Mouse (Mus musculus): Measurements from ENCODE around the gene Dlg2. TPM values are rescaled to one million over a fixed set of nuclear protein-coding genes. Genes with fewer than 3 reads are reported as not detected.

Dlg2 gene
- polyA plus RNA-seq, 1 experiment: 0.85 TPM

GRCm38 (mm10) chr7:90651128-90651527 lies 174.7 kb downstream of the Dlg2 start:
- Histone ChIP-seq H3K4me1 (ENCODE audit: control insufficient read depth, insufficient read depth, low read length) (no peaks in the 10 kb centered on the region), H3K4me3 (ENCODE audit: low read depth, low read length) (no peak overlapping the region), H3K27me3 (ENCODE audit: control insufficient read depth, insufficient read depth, low read length, poor library complexity, severe bottlenecking) (no peaks in the 10 kb centered on the region), H3K9me3 (replicated peaks; ENCODE audit: control insufficient read depth, insufficient read depth, low read length, poor library complexity, severe bottlenecking) (no peaks in the 10 kb centered on the region), H3K36me3 (ENCODE audit: control insufficient read depth, insufficient read depth, low read length, poor library complexity, severe bottlenecking) (no peaks in the 10 kb centered on the region), H3K9ac (ENCODE audit: low read depth, poor library complexity, severe bottlenecking) (no peak overlapping the region), H3K27ac (ENCODE audit: insufficient read depth, low read length) (no peak overlapping the region)
- TF ChIP-seq EP300 (IDR thresholded peaks at IDR 0.05; ENCODE audit: insufficient read depth, low read depth, low read length) (no peak), CTCF (IDR thresholded peaks at IDR 0.05; ENCODE audit: low read depth, low read length) (no peak), POLR2A (IDR thresholded peaks at IDR 0.05; ENCODE audit: insufficient read depth, low read length) (no peak)

GRCm38 (mm10) chr7:90651611-90652010 lies 175.1 kb downstream of the Dlg2 start:
- no peaks in the 10 kb centered on the region for H3K27me3 ChIP-seq (ENCODE audit: control insufficient read depth, insufficient read depth, low read length, poor library complexity, severe bottlenecking)
- no peak overlapping the region for H3K27ac ChIP-seq (ENCODE audit: insufficient read depth, low read length)
- no peak for TF ChIP-seq EP300 (IDR thresholded peaks at IDR 0.05; ENCODE audit: insufficient read depth, low read depth, low read length)
- TF ChIP-seq POLR2A (IDR thresholded peaks at IDR 0.05; ENCODE audit: insufficient read depth, low read length): no peak
- TF ChIP-seq CTCF (IDR thresholded peaks at IDR 0.05; ENCODE audit: low read depth, low read length): no peak

GRCm38 (mm10) chr7:90658593-90658992 lies 182.1 kb downstream of the Dlg2 start:
- Histone ChIP-seq H3K4me1 (ENCODE audit: control insufficient read depth, insufficient read depth, low read length) (no peaks in the 10 kb centered on the region), H3K27me3 (ENCODE audit: control insufficient read depth, insufficient read depth, low read length, poor library complexity, severe bottlenecking) (no peaks in the 10 kb centered on the region), H3K36me3 (ENCODE audit: control insufficient read depth, insufficient read depth, low read length, poor library complexity, severe bottlenecking) (no peaks in the 10 kb centered on the region), H3K27ac (ENCODE audit: insufficient read depth, low read length) (no peak overlapping the region), H3K4me3 (ENCODE audit: low read depth, low read length) (no peak overlapping the region), H3K9ac (ENCODE audit: low read depth, poor library complexity, severe bottlenecking) (no peak overlapping the region), H3K9me3 (replicated peaks; ENCODE audit: control insufficient read depth, insufficient read depth, low read length, poor library complexity, severe bottlenecking) (no peaks in the 10 kb centered on the region)
- no peak for TF ChIP-seq POLR2A (IDR thresholded peaks at IDR 0.05; ENCODE audit: insufficient read depth, low read length)
- no peak for TF ChIP-seq CTCF (IDR thresholded peaks at IDR 0.05; ENCODE audit: low read depth, low read length)
- TF ChIP-seq EP300 (IDR thresholded peaks at IDR 0.05; ENCODE audit: insufficient read depth, low read depth, low read length): no peak

More at GRCm38 (mm10) chr7:90651611-90652010, 175.1 kb downstream of the Dlg2 start:
- Histone ChIP-seq H3K9me3 (replicated peaks; ENCODE audit: control insufficient read depth, insufficient read depth, low read length, poor library complexity, severe bottlenecking) (no peaks in the 10 kb centered on the region), H3K4me3 (ENCODE audit: low read depth, low read length) (no peak overlapping the region), H3K4me1 (ENCODE audit: control insufficient read depth, insufficient read depth, low read length) (no peaks in the 10 kb centered on the region), H3K9ac (ENCODE audit: low read depth, poor library complexity, severe bottlenecking) (no peak overlapping the region), H3K36me3 (ENCODE audit: control insufficient read depth, insufficient read depth, low read length, poor library complexity, severe bottlenecking) (no peaks in the 10 kb centered on the region)

GRCm38 (mm10) chr7:90694050-90694449 lies 217.6 kb downstream of the Dlg2 start:
- H3K4me1 ChIP-seq (ENCODE audit: control insufficient read depth, insufficient read depth, low read length): no peaks in the 10 kb centered on the region
- TF ChIP-seq POLR2A (IDR thresholded peaks at IDR 0.05; ENCODE audit: insufficient read depth, low read length) (no peak), EP300 (IDR thresholded peaks at IDR 0.05; ENCODE audit: insufficient read depth, low read depth, low read length) (no peak), CTCF (IDR thresholded peaks at IDR 0.05; ENCODE audit: low read depth, low read length) (no peak)
- H3K27ac ChIP-seq (ENCODE audit: insufficient read depth, low read length): no peak overlapping the region
- no peaks in the 10 kb centered on the region for H3K9me3 ChIP-seq (replicated peaks; ENCODE audit: control insufficient read depth, insufficient read depth, low read length, poor library complexity, severe bottlenecking)
- H3K9ac ChIP-seq (ENCODE audit: low read depth, poor library complexity, severe bottlenecking): no peak overlapping the region
- H3K27me3 ChIP-seq (ENCODE audit: control insufficient read depth, insufficient read depth, low read length, poor library complexity, severe bottlenecking): no peaks in the 10 kb centered on the region
- no peak overlapping the region for H3K4me3 ChIP-seq (ENCODE audit: low read depth, low read length)
- H3K36me3 ChIP-seq (ENCODE audit: control insufficient read depth, insufficient read depth, low read length, poor library complexity, severe bottlenecking): no peaks in the 10 kb centered on the region

GRCm38 (mm10) chr7:90696181-90696950 lies 219.9 kb downstream of the Dlg2 start:
- no peaks in the 10 kb centered on the region for H3K9me3 ChIP-seq (replicated peaks; ENCODE audit: control insufficient read depth, insufficient read depth, low read length, poor library complexity, severe bottlenecking)
- no peaks in the 10 kb centered on the region for H3K27me3 ChIP-seq (ENCODE audit: control insufficient read depth, insufficient read depth, low read length, poor library complexity, severe bottlenecking)
- no peak overlapping the region for H3K9ac ChIP-seq (ENCODE audit: low read depth, poor library complexity, severe bottlenecking)
- H3K4me1 ChIP-seq (ENCODE audit: control insufficient read depth, insufficient read depth, low read length): no peaks in the 10 kb centered on the region
- H3K27ac ChIP-seq (ENCODE audit: insufficient read depth, low read length): no peak overlapping the region
- no peak overlapping the region for H3K4me3 ChIP-seq (ENCODE audit: low read depth, low read length)
- no peaks in the 10 kb centered on the region for H3K36me3 ChIP-seq (ENCODE audit: control insufficient read depth, insufficient read depth, low read length, poor library complexity, severe bottlenecking)
- TF ChIP-seq EP300 (IDR thresholded peaks at IDR 0.05; ENCODE audit: insufficient read depth, low read depth, low read length) (no peak), POLR2A (IDR thresholded peaks at IDR 0.05; ENCODE audit: insufficient read depth, low read length) (no peak), CTCF (IDR thresholded peaks at IDR 0.05; ENCODE audit: low read depth, low read length) (no peak)

GRCm38 (mm10) chr7:90703163-90703852 lies 226.8 kb downstream of the Dlg2 start:
- Histone ChIP-seq H3K9ac (ENCODE audit: low read depth, poor library complexity, severe bottlenecking) (no peak overlapping the region), H3K4me1 (ENCODE audit: control insufficient read depth, insufficient read depth, low read length) (no peaks in the 10 kb centered on the region), H3K27ac (ENCODE audit: insufficient read depth, low read length) (no peak overlapping the region), H3K36me3 (ENCODE audit: control insufficient read depth, insufficient read depth, low read length, poor library complexity, severe bottlenecking) (no peaks in the 10 kb centered on the region), H3K4me3 (ENCODE audit: low read depth, low read length) (no peak overlapping the region), H3K9me3 (replicated peaks; ENCODE audit: control insufficient read depth, insufficient read depth, low read length, poor library complexity, severe bottlenecking) (no peaks in the 10 kb centered on the region), H3K27me3 (ENCODE audit: control insufficient read depth, insufficient read depth, low read length, poor library complexity, severe bottlenecking) (no peaks in the 10 kb centered on the region)
- no peak for TF ChIP-seq EP300 (IDR thresholded peaks at IDR 0.05; ENCODE audit: insufficient read depth, low read depth, low read length)
- no peak for TF ChIP-seq CTCF (IDR thresholded peaks at IDR 0.05; ENCODE audit: low read depth, low read length)
- no peak for TF ChIP-seq POLR2A (IDR thresholded peaks at IDR 0.05; ENCODE audit: insufficient read depth, low read length)

All from ES-Bruce4 (cell line).